Mouse (Mus musculus) kidney, embryonic 14.5 days (tissue): ENCODE measurements around the gene Art4. TPM values are rescaled to one million over a fixed set of nuclear protein-coding genes. Genes with fewer than 3 reads are reported as not detected.

Experiments
- ATAC-seq: fragments of 200-750 bp; cut with Nextera tagmentation; 2 replicates; pipeline ENCODE4 v1.8.0; 2017; ENCODE audit warnings: moderate number of reproducible peaks, mild to moderate bottlenecking, moderate TSS enrichment, moderate library complexity; ENCODE audit not compliant: low FRiP score, low TSS enrichment
- H3K27ac ChIP-seq: fragments of 300-500 bp; sonication (generic); 2 replicates; pipeline ENCODE4 v1.5.1; 2014; ENCODE audit warnings: low read depth, mild to moderate bottlenecking, low read length, moderate library complexity, mixed read lengths
- H3K27me3 ChIP-seq: fragments of 300-500 bp; sonication (generic); 2 replicates; pipeline ENCODE4 v1.6.1; 2014; ENCODE audit warnings: mild to moderate bottlenecking, low read length; ENCODE audit not compliant: control insufficient read depth, insufficient read depth
- H3K36me3 ChIP-seq: fragments of 300-500 bp; sonication (generic); 2 replicates; pipeline ENCODE4 v1.6.1; 2014; ENCODE audit warnings: low read length, mixed read lengths; ENCODE audit not compliant: control insufficient read depth, insufficient read depth
- H3K4me1 ChIP-seq: fragments of 300-500 bp; sonication (generic); 2 replicates; pipeline ENCODE4 v1.6.1; 2014; ENCODE audit warnings: low read length, mixed read lengths; ENCODE audit not compliant: control insufficient read depth, insufficient read depth
- H3K4me2 ChIP-seq: fragments of 300-500 bp; sonication (generic); replicated peaks from 2 replicates; pipeline ENCODE4 v1.6.1; 2014; ENCODE audit warnings: low read depth, mild to moderate bottlenecking, low read length
- H3K4me3 ChIP-seq: fragments of 300-500 bp; sonication (generic); 2 replicates; pipeline ENCODE4 v1.5.1; 2014; ENCODE audit warnings: mild to moderate bottlenecking, low read length
- H3K9ac ChIP-seq: fragments of 300-500 bp; sonication (generic); 2 replicates; pipeline ENCODE4 v1.6.1; 2014; ENCODE audit warnings: low read depth, mild to moderate bottlenecking, low read length, moderate library complexity
- H3K9me3 ChIP-seq: fragments of 300-500 bp; sonication (generic); 2 replicates; pipeline ENCODE4 v1.6.1; 2016; ENCODE audit warnings: low read length; ENCODE audit not compliant: control insufficient read depth
- WGBS: fragments of 180-500 bp; shearing (Covaris S2); extraction: QIAGEN DNeasy Blood & Tissue Kit; methylation state at CpG from one replicate; pipeline ENCODE4 v1.1.7; 2014; 5-methylcytosine and 5-hydroxymethylcytosine counted together
- polyA plus RNA-seq: library from polyadenylated mRNA; unstranded; fragments of >200 nt; fragmentation: Nextera tagmentation; extraction: Ambion mirVana; gene quantifications from 2 replicates; pipeline ENCODE4 v1.2.1, GENCODE M21; 2014

Gene Art4
- polyA plus RNA-seq, 1 experiment from 2014 or later: 2.2 TPM

DNA sequence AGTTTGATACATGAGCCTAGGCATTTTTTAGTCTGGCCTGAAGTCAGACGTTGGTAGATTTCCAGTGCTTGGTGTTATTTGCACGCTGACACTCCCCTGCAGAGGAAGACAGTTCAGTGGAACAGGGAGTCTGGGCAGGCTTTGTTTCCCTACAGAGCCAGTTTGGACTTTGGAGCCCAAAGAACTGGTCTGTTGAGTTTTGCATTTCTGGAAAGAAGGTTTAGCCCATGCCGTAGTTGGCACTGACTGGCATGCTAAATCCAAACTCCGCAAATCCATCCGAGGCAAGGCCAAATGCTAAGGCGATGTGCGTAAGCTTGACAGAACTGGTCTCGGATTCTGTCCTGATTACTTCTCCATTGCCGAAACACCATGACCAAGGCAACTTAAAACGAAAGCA lies 46.3 kb downstream of the Art4 start:
- Histone ChIP-seq H3K4me2 (no peak overlapping the region), H3K4me3 (no peak overlapping the region), H3K27me3 (no peaks in the 10 kb centered on the region), H3K4me1 (peaks cover 7% of the 10 kb centered on the region; the same call in 1 of the 2 replicates), H3K27ac (no peak overlapping the region), H3K9me3 (no peaks in the 10 kb centered on the region), H3K9ac (no peak overlapping the region), H3K36me3 (peaks cover 38% of the 10 kb centered on the region)
- 86% methylated on average over 10 of the region's 10 CpGs for WGBS
- no peak for ATAC-seq

DNA sequence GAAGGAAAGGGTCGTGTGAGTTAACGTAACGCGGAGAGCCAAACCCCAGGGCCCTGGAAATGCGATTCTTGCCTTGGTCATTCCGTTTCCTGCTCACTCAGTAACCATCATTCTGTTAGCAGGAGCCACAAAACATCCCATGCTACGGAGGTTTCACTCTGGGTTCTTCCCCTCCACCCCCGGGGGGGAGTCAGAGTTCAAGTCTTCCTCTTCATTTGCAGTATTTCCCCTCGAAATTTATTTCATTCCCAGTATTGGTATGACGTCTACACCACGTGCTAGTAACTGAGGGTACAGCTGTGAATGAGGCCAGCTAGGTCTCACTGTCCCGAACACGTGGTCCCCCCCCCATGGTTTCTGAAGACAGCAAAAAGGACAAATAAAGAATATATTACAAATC lies 47.9 kb downstream of the Art4 start:
- Histone ChIP-seq H3K4me2 (peak overlapping the region; percentile 65), H3K27ac (no peak overlapping the region), H3K4me3 (peak overlapping the region; percentile 64; the same call in 1 of the 2 replicates), H3K36me3 (peaks cover 25% of the 10 kb centered on the region), H3K9me3 (no peaks in the 10 kb centered on the region), H3K4me1 (peaks cover 7% of the 10 kb centered on the region; the same call in 1 of the 2 replicates), H3K27me3 (no peaks in the 10 kb centered on the region), H3K9ac (no peak overlapping the region)
- ATAC-seq: no peak
- WGBS: 70% methylated on average over 13 of the region's 13 CpGs

DNA sequence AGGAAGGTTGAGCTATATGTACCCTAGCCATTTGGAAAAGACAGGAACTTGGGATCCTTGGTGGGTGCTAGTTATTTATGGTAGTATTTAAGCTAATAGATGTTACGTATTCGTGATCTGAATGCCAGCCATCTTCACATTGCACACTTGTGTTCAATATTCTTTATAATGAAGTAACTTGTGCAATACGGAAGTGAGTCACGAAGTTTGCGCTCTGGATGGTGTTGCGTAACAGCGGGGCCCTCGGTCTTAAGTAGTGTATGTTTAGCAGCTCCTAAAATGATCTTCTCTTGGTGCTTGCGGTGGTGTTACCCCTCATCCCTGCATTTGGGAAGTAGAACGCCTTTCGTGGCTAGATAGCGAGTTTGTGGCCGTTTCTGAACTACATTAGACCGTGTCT lies 48.5 kb downstream of the Art4 start:
- ATAC-seq: no peak
- WGBS: 31% methylated on average over 14 of the region's 14 CpGs

DNA sequence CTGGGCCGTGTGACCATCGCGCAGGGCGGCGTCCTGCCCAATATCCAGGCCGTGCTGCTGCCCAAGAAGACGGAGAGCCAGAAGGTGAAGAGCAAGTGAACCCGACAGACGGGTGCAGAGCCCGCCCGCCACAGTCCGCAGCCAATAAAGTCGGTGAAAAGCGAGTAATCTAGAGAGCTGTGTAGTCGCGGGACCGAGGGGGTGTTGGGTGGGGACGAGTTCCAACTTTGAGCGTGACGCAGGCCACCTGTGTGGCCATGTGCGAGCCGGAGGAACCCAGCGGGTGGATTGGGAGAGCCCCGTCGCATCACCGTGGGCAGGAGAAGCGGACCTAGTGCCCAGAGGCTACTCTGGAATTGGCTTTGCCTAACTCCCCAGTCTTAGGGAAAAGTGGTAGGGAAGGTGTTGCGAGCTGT lies 48.9 kb downstream of the Art4 start:
- Histone ChIP-seq H3K9me3 (no peaks in the 10 kb centered on the region), H3K4me3 (peak overlapping the region; percentile 64), H3K4me2 (peak overlapping the region; percentile 65), H3K36me3 (peaks cover 14% of the 10 kb centered on the region), H3K27ac (no peak overlapping the region), H3K4me1 (peaks cover 7% of the 10 kb centered on the region; the same call in 1 of the 2 replicates), H3K27me3 (no peaks in the 10 kb centered on the region), H3K9ac (peak overlapping the region; percentile 72)
- ATAC-seq: peak; percentile 20; the same call in 1 of the 2 replicates
- WGBS: 1% methylated on average over 28 of the region's 28 CpGs

More for the DNA sequence above, 48.5 kb downstream of the Art4 start:
- Histone ChIP-seq H3K36me3 (peaks cover 19% of the 10 kb centered on the region), H3K4me2 (peak overlapping the region; percentile 65), H3K9ac (peak overlapping the region; percentile 72; the same call in 1 of the 2 replicates), H3K27me3 (no peaks in the 10 kb centered on the region), H3K27ac (no peak overlapping the region), H3K4me1 (peaks cover 7% of the 10 kb centered on the region; the same call in 1 of the 2 replicates), H3K9me3 (no peaks in the 10 kb centered on the region), H3K4me3 (peak overlapping the region; percentile 64)

DNA sequence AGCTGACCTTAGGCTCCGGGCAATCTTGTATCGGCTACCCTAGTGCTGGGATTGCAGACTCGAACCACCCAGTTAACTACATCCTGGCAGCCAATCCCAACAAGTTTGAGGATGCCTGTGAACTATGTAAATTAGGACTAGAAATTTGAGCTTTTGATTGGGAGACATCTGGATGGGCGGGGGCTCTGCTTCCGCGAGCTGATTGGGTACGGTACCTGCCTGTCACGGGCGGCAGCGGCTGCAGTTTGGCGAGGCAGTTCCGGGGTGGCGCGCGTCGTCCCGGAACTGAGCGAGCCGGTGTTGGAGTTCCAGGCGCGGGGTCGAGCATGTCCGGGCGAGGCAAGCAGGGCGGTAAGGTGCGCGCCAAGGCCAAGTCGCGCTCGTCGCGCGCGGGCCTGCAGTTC lies 49.5 kb downstream of the Art4 start, which contains the start of gene H2afj:
TSS of gene H2afj (plus strand) at position 231 of the 404 bp plus-strand sequence.
- H3K9ac ChIP-seq: peak within 1 kb of the TSS; percentile 72
- H3K27ac ChIP-seq: peak within 1 kb of the TSS; percentile 63
- peak within 1 kb of the TSS; percentile 64 for H3K4me3 ChIP-seq
- H3K27me3 ChIP-seq: no peaks in the 10 kb centered on the region
- H3K4me1 ChIP-seq: peaks cover 12% of the 10 kb centered on the region
- peaks cover 9% of the 10 kb centered on the region for H3K36me3 ChIP-seq
- under 1% methylated on average over 30 of the region's 34 CpGs for WGBS
- ATAC-seq: peak; percentile 89
- H3K4me2 ChIP-seq: peak within 1 kb of the TSS; percentile 65
- no peaks in the 10 kb centered on the region for H3K9me3 ChIP-seq

DNA sequence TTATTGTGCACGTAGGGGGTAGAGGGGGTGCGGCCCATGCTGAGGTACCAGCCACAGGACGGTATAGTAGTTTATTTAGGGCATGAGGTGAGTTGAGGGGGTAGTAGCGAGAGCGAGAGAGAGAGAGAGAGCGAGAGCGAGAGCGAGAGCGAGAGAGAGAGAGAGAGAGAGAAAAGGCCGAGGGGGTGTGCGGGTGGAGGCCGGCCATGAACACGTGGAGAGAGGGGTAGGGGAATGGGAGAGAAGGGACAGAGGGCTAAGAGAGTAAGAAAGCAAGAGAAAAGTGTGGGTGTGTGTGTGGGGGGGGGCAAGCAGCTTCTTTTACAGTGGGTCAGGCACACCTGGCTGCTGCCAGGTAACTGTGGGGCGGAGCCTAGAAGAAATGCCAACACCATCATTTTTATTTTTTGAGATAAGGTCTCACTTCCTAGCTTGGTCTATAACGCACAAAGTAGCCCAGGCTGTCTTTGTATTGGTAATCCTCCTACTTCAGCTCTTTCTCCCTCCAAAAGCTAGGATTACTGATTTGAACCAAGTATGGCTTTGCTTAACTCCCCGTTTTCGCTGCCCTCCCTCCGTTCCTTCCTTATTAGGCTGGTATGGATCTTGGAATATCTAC lies 50.0 kb downstream of the Art4 start:
- Histone ChIP-seq H3K4me1 (peaks cover 15% of the 10 kb centered on the region), H3K4me3 (peak overlapping the region; percentile 64), H3K9me3 (no peaks in the 10 kb centered on the region), H3K27me3 (no peaks in the 10 kb centered on the region), H3K9ac (peak overlapping the region; percentile 46; the same call in 1 of the 2 replicates), H3K27ac (peak overlapping the region; percentile 63), H3K4me2 (peak overlapping the region; percentile 54), H3K36me3 (peaks cover 6% of the 10 kb centered on the region; the same call in 1 of the 2 replicates)
- peak; percentile 5; the same call in 1 of the 2 replicates for ATAC-seq
- WGBS: 41% methylated on average over 18 of the region's 18 CpGs

DNA sequence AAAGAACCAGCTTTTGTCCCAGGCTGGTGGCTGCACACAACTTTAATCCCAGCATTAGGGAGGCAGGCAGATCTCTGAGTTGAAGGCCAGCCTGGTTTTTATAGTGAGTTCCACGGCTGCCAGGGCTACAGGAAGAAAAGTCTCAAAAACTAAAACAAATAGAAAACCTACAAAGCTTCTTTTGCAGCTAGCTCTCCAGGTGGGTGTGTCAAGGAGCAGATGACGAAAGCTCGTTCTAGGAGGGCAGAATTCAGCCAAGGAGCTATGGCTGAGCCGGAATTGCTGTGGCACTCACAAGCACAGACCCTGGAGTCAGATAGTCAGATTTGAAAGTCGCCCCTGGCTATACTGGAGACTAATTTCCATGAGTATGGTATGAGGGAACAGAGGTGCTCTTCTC lies 50.7 kb downstream of the Art4 start:
- Histone ChIP-seq H3K4me2 (peak overlapping the region; percentile 54; the same call in 1 of the 2 replicates), H3K4me3 (no peak overlapping the region), H3K9me3 (no peaks in the 10 kb centered on the region), H3K9ac (no peak overlapping the region; the same call in 1 of the 2 replicates), H3K4me1 (peaks cover 15% of the 10 kb centered on the region), H3K36me3 (no peaks in the 10 kb centered on the region; the same call in 1 of the 2 replicates), H3K27me3 (no peaks in the 10 kb centered on the region), H3K27ac (no peak overlapping the region)
- 69% methylated on average over 5 of the region's 5 CpGs for WGBS
- no peak for ATAC-seq

DNA sequence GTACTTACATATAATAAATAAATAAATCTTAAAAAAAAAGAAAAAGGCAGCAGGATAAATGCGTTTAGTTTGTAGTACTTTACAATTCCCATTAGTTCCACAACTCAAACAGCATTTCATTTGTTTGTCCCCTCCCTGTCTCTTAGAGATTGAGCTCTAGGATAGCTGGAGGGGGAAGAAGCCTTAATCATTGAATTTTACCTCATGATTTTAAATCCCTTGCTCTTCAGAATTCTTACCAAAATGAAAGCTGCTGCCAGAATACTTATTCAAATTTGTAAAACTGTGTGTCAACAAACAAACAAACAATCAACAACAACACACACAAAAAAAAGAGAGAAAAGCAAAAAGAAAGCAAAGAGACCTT lies 52.1 kb downstream of the Art4 start:
- ATAC-seq: no peak
- H3K4me1 ChIP-seq: peaks cover 15% of the 10 kb centered on the region
- H3K4me2 ChIP-seq: no peak overlapping the region
- no peak overlapping the region for H3K9ac ChIP-seq
- no peaks in the 10 kb centered on the region for H3K27me3 ChIP-seq
- no peak overlapping the region for H3K4me3 ChIP-seq
- H3K9me3 ChIP-seq: no peaks in the 10 kb centered on the region
- H3K36me3 ChIP-seq: no peaks in the 10 kb centered on the region; the same call in 1 of the 2 replicates
- WGBS: 88% methylated on average over 1 of the region's 1 CpGs
- no peak overlapping the region for H3K27ac ChIP-seq

DNA sequence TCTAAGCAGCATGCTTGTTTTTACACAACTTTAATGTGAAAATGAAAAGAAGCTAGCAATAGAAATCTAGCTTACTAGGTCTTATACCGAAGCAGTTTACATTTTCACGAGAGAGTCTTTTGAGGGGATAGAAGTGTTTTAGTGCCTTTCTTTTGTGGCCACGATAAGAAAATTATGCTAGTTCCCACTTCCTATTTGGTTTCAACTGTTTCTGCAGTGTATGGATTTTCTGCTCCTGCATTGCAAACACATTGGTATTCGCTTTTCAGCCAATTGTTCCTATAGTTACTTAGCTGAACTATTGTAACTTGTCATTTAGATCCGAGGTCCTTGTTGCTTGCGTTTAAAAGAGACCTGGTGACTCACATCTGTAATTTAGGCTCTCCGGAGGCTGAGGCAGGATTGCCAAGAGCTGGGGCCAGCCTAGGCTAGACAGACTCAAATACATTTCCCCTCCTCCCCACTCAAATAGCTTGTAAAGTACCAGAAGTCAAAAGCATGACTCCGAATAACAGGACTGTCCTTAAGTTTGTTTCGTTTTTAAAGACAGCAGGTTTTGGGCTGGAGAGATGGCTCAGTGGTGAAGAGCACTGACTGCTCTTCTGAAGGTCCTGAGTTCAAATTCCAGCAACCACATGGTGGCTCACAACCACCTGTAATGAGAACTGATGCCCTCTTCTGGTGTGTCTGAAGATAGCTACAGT lies 52.7 kb downstream of the Art4 start:
- Histone ChIP-seq H3K9ac (peak overlapping the region; percentile 96), H3K4me2 (peak overlapping the region; percentile 89), H3K27ac (peak overlapping the region; percentile 100), H3K9me3 (no peaks in the 10 kb centered on the region), H3K4me3 (peak overlapping the region; percentile 83), H3K36me3 (no peaks in the 10 kb centered on the region; the same call in 1 of the 2 replicates), H3K4me1 (peaks cover 15% of the 10 kb centered on the region), H3K27me3 (no peaks in the 10 kb centered on the region)
- no peak for ATAC-seq
- WGBS: 35% methylated on average over 9 of the region's 9 CpGs
